Mouse (Mus musculus): Measurements from ENCODE around the gene Kcnma1.

DNA sequence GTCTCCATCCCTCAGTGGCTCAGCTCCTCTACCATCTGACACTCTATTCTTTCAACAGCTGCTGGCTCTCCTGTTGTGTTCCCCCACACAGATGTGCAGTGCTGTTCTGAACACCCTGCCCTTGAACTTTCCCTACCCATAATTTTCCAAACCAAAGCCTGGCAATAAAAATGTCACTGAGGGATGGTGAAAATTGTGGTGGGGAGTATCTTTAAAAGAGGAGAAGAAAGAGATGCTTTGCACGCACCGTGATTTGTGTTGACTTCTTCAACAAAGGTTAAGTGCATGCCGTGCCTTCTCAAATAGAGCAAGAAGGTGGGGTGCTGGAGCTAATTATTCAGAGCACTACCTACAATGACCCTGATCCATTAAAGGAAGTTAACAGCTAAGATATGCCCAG, 371.1 kb downstream of the Kcnma1 start:
- no peak for TF ChIP-seq POLR2A (IDR thresholded peaks at IDR 0.05; ENCODE audit: borderline replicate concordance, control insufficient read depth, low read depth, low read length)
- no peak for TF ChIP-seq CTCF (IDR thresholded peaks at IDR 0.05; ENCODE audit: control insufficient read depth, insufficient read depth, low read length)
